Mouse (Mus musculus): Measurements from ENCODE around the gene Tceal1.

Gene Tceal1

GRCm38 (mm10) chrX:136742661-136743103 lies 34.9 kb downstream of the Tceal1 start:
- Histone ChIP-seq H3K27me3 (ENCODE audit: insufficient read depth, low read length) (no peaks in the 10 kb centered on the region), H3K9me3 (ENCODE audit: low read length) (no peaks in the 10 kb centered on the region), H3K4me3 (replicated peaks; ENCODE audit: low read length) (peak overlapping the region; percentile 77), H3K36me3 (ENCODE audit: insufficient read depth, low read length) (peaks cover 33% of the 10 kb centered on the region), H3K4me1 (replicated peaks; ENCODE audit: low read depth, low read length) (peaks cover 20% of the 10 kb centered on the region; the same call in 1 of the 2 replicates)
- TF ChIP-seq CTCF (conservative IDR thresholded peaks at IDR 0.05; ENCODE audit: low read length) (peak; percentile 35), POU5F1 (IDR thresholded peaks at IDR 0.05; ENCODE audit: borderline replicate concordance, low read length) (no peak)

- TF ChIP-seq POU5F1 (IDR thresholded peaks at IDR 0.05; ENCODE audit: borderline replicate concordance, low read length) (no peak), NANOG (IDR thresholded peaks at IDR 0.05; ENCODE audit: borderline replicate concordance, low read length) (no peak), CTCF (conservative IDR thresholded peaks at IDR 0.05; ENCODE audit: low read length) (no peak)
- Histone ChIP-seq H3K36me3 (ENCODE audit: insufficient read depth, low read length) (peaks cover 33% of the 10 kb centered on the region), H3K9me3 (ENCODE audit: low read length) (no peaks in the 10 kb centered on the region), H3K27me3 (ENCODE audit: insufficient read depth, low read length) (no peaks in the 10 kb centered on the region), H3K4me3 (replicated peaks; ENCODE audit: low read length) (peak within 1 kb of the TSS; percentile 77), H3K4me1 (replicated peaks; ENCODE audit: low read depth, low read length) (peaks cover 16% of the 10 kb centered on the region; the same call in 1 of the 2 replicates)
Observed at GRCm38 (mm10) chrX:136743459-136743858, 35.7 kb downstream of the Tceal1 start, which contains the start of gene Morf4l2. Gene Morf4l2 (minus strand): TSS chrX:136743690.

GRCm38 (mm10) chrX:136744663-136745062 lies 36.9 kb downstream of the Tceal1 start:
- H3K36me3 ChIP-seq (ENCODE audit: insufficient read depth, low read length): peaks cover 35% of the 10 kb centered on the region
- H3K4me1 ChIP-seq (replicated peaks; ENCODE audit: low read depth, low read length): peaks cover 10% of the 10 kb centered on the region; the same call in 1 of the 2 replicates
- no peaks in the 10 kb centered on the region for H3K9me3 ChIP-seq (ENCODE audit: low read length)
- no peak overlapping the region for H3K4me3 ChIP-seq (replicated peaks; ENCODE audit: low read length)
- TF ChIP-seq NANOG (IDR thresholded peaks at IDR 0.05; ENCODE audit: borderline replicate concordance, low read length) (no peak), POU5F1 (IDR thresholded peaks at IDR 0.05; ENCODE audit: borderline replicate concordance, low read length) (no peak)
- H3K27me3 ChIP-seq (ENCODE audit: insufficient read depth, low read length): no peaks in the 10 kb centered on the region

- peaks cover 59% of the 10 kb centered on the region for H3K36me3 ChIP-seq (ENCODE audit: insufficient read depth, low read length)
- no peak for TF ChIP-seq NANOG (IDR thresholded peaks at IDR 0.05; ENCODE audit: borderline replicate concordance, low read length)
- no peak for TF ChIP-seq POU5F1 (IDR thresholded peaks at IDR 0.05; ENCODE audit: borderline replicate concordance, low read length)
- TF ChIP-seq CTCF (conservative IDR thresholded peaks at IDR 0.05; ENCODE audit: low read length): no peak
- peaks cover 3% of the 10 kb centered on the region; the same call in 1 of the 2 replicates for H3K4me1 ChIP-seq (replicated peaks; ENCODE audit: low read depth, low read length)
- H3K4me3 ChIP-seq (replicated peaks; ENCODE audit: low read length): no peak overlapping the region
- H3K27me3 ChIP-seq (ENCODE audit: insufficient read depth, low read length): no peaks in the 10 kb centered on the region
- H3K9me3 ChIP-seq (ENCODE audit: low read length): no peaks in the 10 kb centered on the region
Observed at GRCm38 (mm10) chrX:136749329-136749728, 41.5 kb downstream of the Tceal1 start.

- TF ChIP-seq NANOG (IDR thresholded peaks at IDR 0.05; ENCODE audit: borderline replicate concordance, low read length) (no peak), POU5F1 (IDR thresholded peaks at IDR 0.05; ENCODE audit: borderline replicate concordance, low read length) (no peak), CTCF (conservative IDR thresholded peaks at IDR 0.05; ENCODE audit: low read length) (no peak)
- H3K27me3 ChIP-seq (ENCODE audit: insufficient read depth, low read length): no peaks in the 10 kb centered on the region
- H3K36me3 ChIP-seq (ENCODE audit: insufficient read depth, low read length): peaks cover 47% of the 10 kb centered on the region
- H3K4me1 ChIP-seq (replicated peaks; ENCODE audit: low read depth, low read length): no peaks in the 10 kb centered on the region
- H3K4me3 ChIP-seq (replicated peaks; ENCODE audit: low read length): no peak overlapping the region
- no peaks in the 10 kb centered on the region for H3K9me3 ChIP-seq (ENCODE audit: low read length)
Observed at GRCm38 (mm10) chrX:136755464-136755863, 47.7 kb downstream of the Tceal1 start.

Measured in E14TG2a.4 (cell line).